Mouse (Mus musculus) CD4-positive, CD25-positive, alpha-beta regulatory T cell, adult 4 months (primary cell): Measurements from ENCODE around the gene Zfp704. TPM values are rescaled to one million over a fixed set of nuclear protein-coding genes. Genes with fewer than 3 reads are reported as not detected.

Experiments
- ATAC-seq: one replicate; pipeline ENCODE4 v1.8.0; 2017
- polyA plus RNA-seq, 2 experiments: library from polyadenylated mRNA; unstranded; fragments of 100-300 nt; shearing (Covaris generic); gene quantifications; one replicate each; pipeline ENCODE4 v1.2.1; 2017

The Zfp704 gene
- polyA plus RNA-seq, 2 experiments from 2014 or later: 0.73 to 1.4 TPM

DNA sequence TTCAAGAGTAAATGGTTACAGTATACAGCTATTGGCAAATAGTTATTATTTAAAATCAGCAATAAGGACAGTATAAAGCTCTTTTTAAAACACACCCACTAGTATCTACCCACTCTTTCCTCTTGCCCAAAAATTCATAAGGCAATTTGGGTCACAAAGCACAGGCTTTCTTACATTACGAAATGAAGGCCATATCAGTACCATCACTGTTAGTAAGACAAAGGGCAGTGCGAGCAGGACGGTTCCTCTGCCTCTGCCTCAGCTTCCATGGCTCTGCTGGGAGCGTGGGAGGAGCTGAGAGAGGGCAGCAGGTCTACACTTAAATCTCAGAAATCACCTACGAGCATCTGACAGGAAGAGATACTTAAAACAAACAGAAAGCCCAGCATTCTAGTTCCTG lies 53.7 kb downstream of the Zfp704 start:
- no peak for ATAC-seq

GRCm38 (mm10) chr3:9554916-9555315 lies 55.0 kb downstream of the Zfp704 start:
- no peak for ATAC-seq

DNA sequence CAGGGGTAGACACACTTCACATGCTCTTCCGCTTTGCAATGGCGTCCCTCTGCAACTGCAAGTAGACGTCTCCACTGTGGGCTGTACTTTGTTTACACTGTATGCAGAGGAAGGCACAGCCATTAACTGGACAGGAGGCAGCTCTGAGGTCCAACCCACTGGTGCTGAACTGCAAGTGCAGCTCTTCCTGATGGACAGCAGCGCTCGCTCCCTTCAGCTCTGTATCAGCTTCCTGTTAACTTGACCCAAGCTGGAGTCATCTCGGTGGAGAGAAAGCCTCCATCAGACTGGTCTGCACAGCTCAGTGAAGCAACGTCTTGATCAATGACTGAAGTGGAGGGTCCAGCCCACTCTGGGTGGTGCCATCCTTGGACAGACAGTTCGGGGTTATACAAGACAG lies 57.6 kb downstream of the Zfp704 start:
- no peak for ATAC-seq

DNA sequence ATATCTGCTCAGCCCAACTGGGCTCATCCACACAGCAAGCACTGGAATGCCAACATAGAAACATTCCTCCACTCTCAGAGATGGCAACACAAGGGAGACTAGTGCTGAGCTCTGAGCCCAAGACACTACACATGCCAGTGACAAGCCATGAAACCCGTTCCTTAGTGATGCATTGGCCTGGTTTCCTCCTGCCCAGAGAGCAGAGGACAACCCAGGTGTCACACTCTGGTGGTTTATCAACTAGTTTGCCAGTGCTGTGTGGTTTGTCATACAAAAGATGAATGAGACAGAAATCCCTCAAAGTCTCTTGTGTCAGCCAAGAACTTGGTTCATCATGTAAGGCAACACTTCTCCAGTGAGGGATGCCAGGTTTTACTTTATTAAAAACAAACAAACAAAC lies 59.0 kb downstream of the Zfp704 start:
- ATAC-seq: no peak

- peak; percentile 81 for ATAC-seq
Measured at GRCm38 (mm10) chr3:9549815-9550214, 60.1 kb downstream of the Zfp704 start.

DNA sequence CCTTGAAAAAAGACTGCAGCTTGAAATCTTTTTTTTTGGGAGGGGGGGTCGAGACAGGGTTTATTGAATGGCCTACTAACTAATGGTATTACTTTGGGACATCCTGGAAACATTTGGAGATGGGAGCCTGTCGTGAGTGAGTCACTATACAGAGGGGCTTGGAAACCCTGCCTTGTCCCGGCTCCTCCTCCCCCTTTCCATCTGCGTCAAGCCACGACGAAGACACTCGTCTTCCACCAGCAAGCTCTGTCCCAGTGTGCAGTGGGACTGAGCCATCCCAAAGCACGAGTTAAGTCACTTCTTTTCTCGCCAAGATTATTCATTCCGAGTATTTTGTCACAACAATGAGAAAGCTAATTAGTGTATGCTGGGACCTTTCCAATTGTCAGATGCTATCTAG lies 61.7 kb downstream of the Zfp704 start:
- ATAC-seq: no peak

GRCm38 (mm10) chr3:9546882-9547620 lies 62.8 kb downstream of the Zfp704 start:
- peak; percentile 32 for ATAC-seq

- no peak for ATAC-seq
Measured at GRCm38 (mm10) chr3:9544421-9544820, 65.5 kb downstream of the Zfp704 start.

DNA sequence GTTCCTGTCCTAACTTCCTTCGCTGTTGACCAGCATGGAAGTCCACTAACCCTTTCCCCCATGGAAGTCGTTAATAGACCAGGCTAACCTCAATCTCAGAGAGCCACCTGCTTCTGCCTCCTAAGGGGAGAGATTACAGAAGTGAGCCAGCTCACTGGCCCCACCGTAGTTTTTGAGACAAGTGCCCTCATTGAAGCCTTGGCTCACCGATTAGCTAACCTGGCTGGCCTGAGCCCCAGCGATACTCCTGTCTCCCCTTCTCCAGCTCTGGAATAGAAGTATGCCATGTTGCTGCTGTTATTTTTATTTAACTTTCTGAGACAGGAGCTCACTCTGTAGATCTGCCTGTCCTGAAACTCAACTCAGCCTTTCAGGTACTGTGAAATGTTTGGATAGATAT lies 66.0 kb downstream of the Zfp704 start:
- no peak for ATAC-seq

DNA sequence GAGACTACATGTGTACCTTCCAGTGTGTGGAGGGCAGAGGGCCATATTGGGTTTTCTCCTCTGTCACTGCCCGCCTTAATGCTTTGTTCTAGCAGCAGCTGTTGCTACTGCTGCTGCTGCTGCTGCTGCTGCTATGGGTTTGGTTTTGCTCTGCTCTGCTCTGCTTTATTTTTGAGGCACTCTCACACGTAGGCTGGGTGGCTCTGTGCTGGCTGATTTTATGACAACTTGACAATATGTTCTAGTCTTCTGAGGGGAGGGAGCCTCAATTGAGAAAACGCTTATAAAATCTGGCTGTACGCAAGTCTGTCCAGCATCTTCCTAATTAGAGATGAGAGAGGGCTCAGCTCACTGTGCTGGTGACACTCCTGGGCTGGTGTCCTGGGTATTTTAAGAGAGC lies 66.4 kb downstream of the Zfp704 start:
- ATAC-seq: no peak

GRCm38 (mm10) chr3:9541561-9541960 lies 68.3 kb downstream of the Zfp704 start:
- ATAC-seq: no peak

- ATAC-seq: no peak
Measured at GRCm38 (mm10) chr3:9538510-9538909, 71.4 kb downstream of the Zfp704 start.

DNA sequence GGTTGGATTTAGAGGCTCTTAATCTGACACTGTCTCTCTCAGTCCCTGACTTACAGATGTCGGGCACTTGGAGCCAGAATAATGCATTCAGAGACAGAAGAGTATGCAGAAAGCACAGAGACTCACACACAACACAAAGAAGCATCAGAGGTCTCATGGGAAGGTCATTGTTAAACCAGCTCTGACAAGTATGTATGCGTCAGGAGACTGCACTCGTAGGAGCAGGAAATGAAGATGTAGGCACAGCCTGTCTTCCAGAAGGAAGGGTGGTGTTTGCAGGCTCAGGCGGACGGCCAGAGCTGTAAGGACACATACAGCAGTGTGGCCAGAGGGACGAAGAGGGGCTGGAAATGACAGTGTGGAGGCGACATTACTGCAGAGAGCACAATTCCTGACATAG lies 72.0 kb downstream of the Zfp704 start:
- ATAC-seq: no peak

DNA sequence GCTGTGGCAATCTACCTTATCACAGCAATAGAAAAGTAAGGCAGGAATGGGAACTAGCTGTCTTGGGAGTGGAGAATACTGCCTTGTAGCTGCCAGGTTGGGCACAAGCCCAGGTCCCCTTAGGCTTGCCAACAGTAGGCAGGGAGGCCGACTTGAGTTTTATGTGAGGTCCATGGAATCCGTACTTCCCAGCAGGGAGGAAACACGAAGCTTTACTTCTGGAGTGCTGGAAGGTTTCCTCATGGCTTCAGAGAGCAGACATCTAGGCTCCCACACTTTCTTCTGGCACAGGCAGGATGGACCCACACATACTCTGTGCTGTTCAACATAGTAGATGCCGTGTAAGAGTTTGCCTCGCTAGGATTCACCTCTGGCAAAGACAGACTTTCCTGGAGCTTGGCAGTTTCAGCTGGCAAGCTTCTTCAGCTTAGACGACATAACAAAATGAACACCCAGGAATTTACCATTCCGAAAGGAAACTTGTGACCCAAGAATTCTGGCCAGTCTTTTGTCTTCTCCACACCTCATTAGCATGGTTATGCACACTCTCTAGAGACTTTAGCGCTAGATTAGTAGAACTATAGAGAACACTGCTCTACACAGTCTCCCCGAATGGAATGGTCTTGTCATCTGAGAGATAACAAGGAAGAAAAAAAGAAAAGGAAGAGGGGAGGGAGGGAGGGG lies 79.6 kb downstream of the Zfp704 start:
- ATAC-seq: no peak

- no peak for ATAC-seq
Measured at GRCm38 (mm10) chr3:9524429-9524828, 85.5 kb downstream of the Zfp704 start.

GRCm38 (mm10) chr3:9523081-9523932 lies 86.6 kb downstream of the Zfp704 start:
- ATAC-seq: peak; percentile 27

- no peak for ATAC-seq
Measured at GRCm38 (mm10) chr3:9522009-9522408, 87.9 kb downstream of the Zfp704 start.

DNA sequence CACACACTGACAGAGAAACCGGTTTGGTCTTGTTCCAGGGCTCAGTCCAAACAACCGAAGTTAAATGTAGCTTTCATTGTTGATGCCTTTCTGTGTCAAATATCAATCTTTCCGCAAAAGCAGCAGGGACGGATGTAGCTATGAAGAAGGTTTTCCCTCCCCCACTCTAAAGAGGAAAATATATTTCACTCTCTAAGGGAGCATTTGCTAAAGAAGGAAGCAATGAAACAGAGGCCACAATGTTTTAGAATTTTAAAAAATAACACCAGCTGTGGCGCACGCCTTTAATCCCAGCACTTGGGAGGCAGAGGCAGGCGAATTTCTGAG lies 89.2 kb downstream of the Zfp704 start:
- ATAC-seq: peak; percentile 70

- ATAC-seq: peak; percentile 68
Measured at GRCm38 (mm10) chr3:9520051-9520727, 89.7 kb downstream of the Zfp704 start.

GRCm38 (mm10) chr3:9519491-9519890 lies 90.4 kb downstream of the Zfp704 start:
- ATAC-seq: no peak

GRCm38 (mm10) chr3:9518936-9519335 lies 90.9 kb downstream of the Zfp704 start:
- ATAC-seq: no peak

DNA sequence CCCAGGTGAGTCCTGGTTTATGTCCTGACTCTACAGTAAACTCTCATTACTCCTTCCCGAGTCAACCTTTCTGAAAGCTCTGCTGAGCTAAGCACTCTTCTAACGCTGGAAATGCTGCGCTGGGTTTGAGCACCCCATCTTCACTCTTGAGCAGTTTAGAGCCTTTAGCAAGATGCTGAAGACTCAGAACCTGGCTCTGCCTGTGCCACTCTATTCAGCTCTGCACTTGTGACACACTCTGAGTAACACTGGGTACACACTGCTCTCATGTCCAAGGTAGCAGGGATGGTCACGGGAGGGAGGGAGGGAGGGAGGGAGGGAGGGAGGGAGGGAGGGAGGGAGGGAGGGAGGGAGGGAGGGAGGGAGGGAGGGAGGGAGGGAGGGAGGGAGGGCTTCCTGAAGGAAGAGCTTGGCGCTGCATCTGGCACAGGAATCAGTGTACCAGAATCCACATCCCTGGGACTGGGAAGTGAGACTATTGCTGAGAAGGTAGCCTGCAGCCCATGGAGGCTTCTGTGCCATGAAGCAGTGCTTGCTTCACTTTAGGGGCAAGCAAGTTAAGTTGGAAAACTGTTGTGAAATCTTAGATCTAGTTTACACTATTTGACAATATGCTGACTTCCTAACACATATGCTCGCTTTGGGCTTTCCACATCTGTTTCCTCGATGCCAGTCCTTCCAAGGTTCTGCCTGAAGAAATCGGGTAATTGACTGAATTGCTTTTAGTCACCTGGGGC lies 93.6 kb downstream of the Zfp704 start:
- ATAC-seq: no peak
